Mouse (Mus musculus): Measurements from ENCODE around the gene 1700013F07Rik. TPM values are rescaled to one million over a fixed set of nuclear protein-coding genes. Genes with fewer than 3 reads are reported as not detected.

Gene 1700013F07Rik
- polyA plus RNA-seq, 2 experiments: not detected

GRCm38 (mm10) chr3:108510156-108510555, 23.8 kb upstream of the 1700013F07Rik start:
- Histone ChIP-seq H3K4me2 (ENCODE audit: low read depth) (no peak overlapping the region), H3K9me3 (ENCODE audit: control insufficient read depth, low read length) (no peaks in the 10 kb centered on the region), H3K36me3 (replicated peaks; ENCODE audit: control insufficient read depth, insufficient read depth, low read depth) (no peaks in the 10 kb centered on the region), H3K27ac (no peak overlapping the region), H3K27me3 (ENCODE audit: control insufficient read depth, insufficient read depth, low read length) (no peaks in the 10 kb centered on the region), H3K4me3 (ENCODE audit: insufficient read depth in 1 of 2, low read depth in 2 of 2, low read length in 2 of 2) (no peak overlapping the region), H3K4me1 (replicated peaks; ENCODE audit: control insufficient read depth in 2 of 2, insufficient read depth in 2 of 2, low read length in 1 of 2) (0 out of 4 replicates have a peak, but pooled peaks cover 0 to 2% of the 10 kb centered on the region in 2 experiments), H3K9ac (replicated peaks) (no peak overlapping the region)
- TF ChIP-seq EP300 (IDR thresholded peaks at IDR 0.05; ENCODE audit: low read depth): no peak
- TF ChIP-seq CTCF (IDR thresholded peaks at IDR 0.05; ENCODE audit: low read depth): no peak
- 39% methylated on average over 2 of the region's 2 CpGs for WGBS (ENCODE audit: insufficient replicate concordance)
- DNase-seq (ENCODE audit: low read depth in 3 of 3, low spot score in 3 of 3) (no peak), ATAC-seq (ENCODE audit: insufficient read depth) (no peak)

- no peak overlapping the region for H3K4me2 ChIP-seq (ENCODE audit: low read depth)
- no peaks in the 10 kb centered on the region for H3K36me3 ChIP-seq (replicated peaks; ENCODE audit: control insufficient read depth, insufficient read depth, low read depth)
- no peak overlapping the region for H3K4me3 ChIP-seq (ENCODE audit: insufficient read depth in 1 of 2, low read depth in 2 of 2, low read length in 2 of 2)
- TF ChIP-seq EP300 (IDR thresholded peaks at IDR 0.05; ENCODE audit: low read depth) (no peak), CTCF (IDR thresholded peaks at IDR 0.05; ENCODE audit: low read depth) (no peak)
- 0 out of 4 replicates have a peak, but pooled peaks cover 0 to 2% of the 10 kb centered on the region in 2 experiments for H3K4me1 ChIP-seq (replicated peaks; ENCODE audit: control insufficient read depth in 2 of 2, insufficient read depth in 2 of 2, low read length in 1 of 2)
- ATAC-seq (ENCODE audit: insufficient read depth) (no peak), DNase-seq (ENCODE audit: low read depth in 3 of 3, low spot score in 3 of 3) (no peak)
- 30% methylated on average over 9 of the region's 9 CpGs for WGBS (ENCODE audit: insufficient replicate concordance)
- no peaks in the 10 kb centered on the region for H3K27me3 ChIP-seq (ENCODE audit: control insufficient read depth, insufficient read depth, low read length)
- no peak overlapping the region for H3K9ac ChIP-seq (replicated peaks)
- no peak overlapping the region for H3K27ac ChIP-seq
- H3K9me3 ChIP-seq (ENCODE audit: control insufficient read depth, low read length): no peaks in the 10 kb centered on the region
Observed at GRCm38 (mm10) chr3:108510716-108511483, 23.1 kb upstream of the 1700013F07Rik start.

- no peak overlapping the region for H3K27ac ChIP-seq
- H3K4me1 ChIP-seq (replicated peaks; ENCODE audit: control insufficient read depth in 2 of 2, insufficient read depth in 2 of 2, low read length in 1 of 2): 0 out of 4 replicates have a peak, but pooled peaks cover 0 to 2% of the 10 kb centered on the region in 2 experiments
- no peak overlapping the region for H3K4me2 ChIP-seq (ENCODE audit: low read depth)
- no peaks in the 10 kb centered on the region for H3K27me3 ChIP-seq (ENCODE audit: control insufficient read depth, insufficient read depth, low read length)
- no peak overlapping the region for H3K4me3 ChIP-seq (ENCODE audit: insufficient read depth in 1 of 2, low read depth in 2 of 2, low read length in 2 of 2)
- no peak overlapping the region for H3K9ac ChIP-seq (replicated peaks)
- no peaks in the 10 kb centered on the region for H3K9me3 ChIP-seq (ENCODE audit: control insufficient read depth, low read length)
- H3K36me3 ChIP-seq (replicated peaks; ENCODE audit: control insufficient read depth, insufficient read depth, low read depth): no peaks in the 10 kb centered on the region
- TF ChIP-seq EP300 (IDR thresholded peaks at IDR 0.05; ENCODE audit: low read depth): no peak
- no peak for TF ChIP-seq CTCF (IDR thresholded peaks at IDR 0.05; ENCODE audit: low read depth)
- ATAC-seq (ENCODE audit: insufficient read depth): no peak
- no peak for DNase-seq (ENCODE audit: low read depth in 3 of 3, low spot score in 3 of 3)
- WGBS (ENCODE audit: insufficient replicate concordance): 44% methylated on average over 3 of the region's 3 CpGs
Observed at GRCm38 (mm10) chr3:108513465-108513864, 20.5 kb upstream of the 1700013F07Rik start.

- H3K9me3 ChIP-seq (ENCODE audit: control insufficient read depth, low read length): no peaks in the 10 kb centered on the region
- WGBS (ENCODE audit: insufficient replicate concordance): 40% methylated on average over 4 of the region's 4 CpGs
- no peak for ATAC-seq (ENCODE audit: insufficient read depth)
Observed at GRCm38 (mm10) chr3:108518276-108518675, 15.7 kb upstream of the 1700013F07Rik start.

GRCm38 (mm10) chr3:108523415-108523814, 10.5 kb upstream of the 1700013F07Rik start:
- Histone ChIP-seq H3K9me3 (ENCODE audit: control insufficient read depth, low read length) (no peaks in the 10 kb centered on the region), H3K9ac (replicated peaks) (no peak overlapping the region), H3K4me1 (replicated peaks; ENCODE audit: control insufficient read depth in 2 of 2, insufficient read depth in 2 of 2, low read length in 1 of 2) (no peaks in the 10 kb centered on the region), H3K4me3 (ENCODE audit: insufficient read depth in 1 of 2, low read depth in 2 of 2, low read length in 2 of 2) (no peak overlapping the region), H3K27me3 (ENCODE audit: control insufficient read depth, insufficient read depth, low read length) (no peaks in the 10 kb centered on the region), H3K36me3 (replicated peaks; ENCODE audit: control insufficient read depth, insufficient read depth, low read depth) (no peaks in the 10 kb centered on the region), H3K27ac (no peak overlapping the region), H3K4me2 (ENCODE audit: low read depth) (no peak overlapping the region)
- no peak for DNase-seq (ENCODE audit: low read depth in 3 of 3, low spot score in 3 of 3)
- no peak for ATAC-seq (ENCODE audit: insufficient read depth)
- WGBS (ENCODE audit: insufficient replicate concordance): 54% methylated on average over 4 of the region's 4 CpGs
- TF ChIP-seq CTCF (IDR thresholded peaks at IDR 0.05; ENCODE audit: low read depth) (no peak), EP300 (IDR thresholded peaks at IDR 0.05; ENCODE audit: low read depth) (no peak)

More at GRCm38 (mm10) chr3:108518276-108518675, 15.7 kb upstream of the 1700013F07Rik start:
- Histone ChIP-seq H3K27me3 (ENCODE audit: control insufficient read depth, insufficient read depth, low read length) (no peaks in the 10 kb centered on the region), H3K4me2 (ENCODE audit: low read depth) (no peak overlapping the region), H3K9ac (replicated peaks) (no peak overlapping the region), H3K27ac (no peak overlapping the region), H3K36me3 (replicated peaks; ENCODE audit: control insufficient read depth, insufficient read depth, low read depth) (no peaks in the 10 kb centered on the region), H3K4me1 (replicated peaks; ENCODE audit: control insufficient read depth in 2 of 2, insufficient read depth in 2 of 2, low read length in 1 of 2) (no peaks in the 10 kb centered on the region), H3K4me3 (ENCODE audit: insufficient read depth in 1 of 2, low read depth in 2 of 2, low read length in 2 of 2) (no peak overlapping the region)
- no peak for DNase-seq (ENCODE audit: low read depth in 3 of 3, low spot score in 3 of 3)
- TF ChIP-seq EP300 (IDR thresholded peaks at IDR 0.05; ENCODE audit: low read depth) (no peak), CTCF (IDR thresholded peaks at IDR 0.05; ENCODE audit: low read depth) (no peak)

Data from liver, embryonic 14.5 days (tissue).